11 mouse cellular contexts compared by ENCODE assay signal in the genomic region with DNA sequence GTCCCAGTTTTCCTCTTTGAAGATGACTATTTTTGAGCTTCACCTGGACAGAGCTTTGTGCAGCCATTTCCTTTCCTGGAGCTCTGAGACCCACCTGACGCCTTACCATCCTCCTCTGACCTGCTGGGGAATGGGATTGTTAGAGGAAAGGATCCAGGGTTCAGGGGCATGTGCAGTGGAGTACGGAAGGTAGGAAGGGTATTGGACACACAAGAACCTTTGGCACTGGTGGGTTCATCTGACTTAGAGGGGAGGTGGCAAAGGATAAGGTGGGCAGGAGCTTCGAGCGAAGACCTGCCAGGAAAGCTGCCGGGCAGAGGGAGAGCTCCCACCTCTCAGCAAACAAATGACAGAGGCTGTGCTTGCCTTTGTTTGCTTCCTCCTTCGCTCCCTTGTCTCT. TPM values are rescaled to one million over a fixed set of nuclear protein-coding genes. Genes with fewer than 3 reads are reported as not detected.
A peak's percentile ranks its signal among the peaks of the same experiment; 100 is the strongest.
DNase-seq lines count a peak whose midpoint lies in the region; ATAC-seq and TF ChIP-seq lines count a peak whose summit lies in the region.
"Had no signal": no experiment of that assay in that cellular context is flagged by ENCODE, and none has a peak within 500 bp of the region (broad histone marks: within the 10 kb centered on the region; RNA-seq: fewer than 3 reads in every experiment).

No protein-coding gene starts in this region.

- peaks cover 15% of the 10 kb centered on the region; the same call in 1 of the 2 replicates for H3K4me1 ChIP-seq in kidney, postnatal 0 days (replicated peaks; ENCODE audit: insufficient read depth, low read length)
- H3K4me1 ChIP-seq in forebrain, embryonic 13.5 days = peaks cover 52% of the 10 kb centered on the region
- H3K4me1 ChIP-seq in intestine, embryonic 16.5 days (ENCODE audit: control insufficient read depth, insufficient read depth, low read length) = peaks cover 16% of the 10 kb centered on the region
- peaks cover 57% of the 10 kb centered on the region for H3K4me1 ChIP-seq in neural tube, embryonic 15.5 days

- H3K4me3 ChIP-seq in kidney, postnatal 0 days (replicated peaks; ENCODE audit: low read depth, low read length) = no peak overlapping the region
- peak overlapping the region; percentile 62 for H3K4me3 ChIP-seq in forebrain, embryonic 13.5 days
- no peak overlapping the region for H3K4me3 ChIP-seq in intestine, embryonic 16.5 days (ENCODE audit: low read length)
- H3K4me3 ChIP-seq in neural tube, embryonic 15.5 days (replicated peaks) = peak overlapping the region; percentile 73

- TF ChIP-seq CTCF in kidney, postnatal 0 days (IDR thresholded peaks at IDR 0.05; ENCODE audit: low read depth) = no peak

- H3K9ac ChIP-seq in kidney, postnatal 0 days (ENCODE audit: low read depth, low read length) = no peak overlapping the region
- peak overlapping the region; percentile 89 for H3K9ac ChIP-seq in forebrain, embryonic 13.5 days
- no peak overlapping the region for H3K9ac ChIP-seq in intestine, embryonic 16.5 days (ENCODE audit: low read depth, low read length)
- H3K9ac ChIP-seq in neural tube, embryonic 15.5 days (replicated peaks) = peak overlapping the region; percentile 91

- ATAC-seq in kidney, postnatal 0 days (replicated peaks; ENCODE audit: low FRiP score, low read depth) = no peak
- ATAC-seq in forebrain, embryonic 13.5 days = no peak
- no peak for ATAC-seq in intestine, embryonic 16.5 days
- ATAC-seq in neural tube, embryonic 15.5 days (ENCODE audit: low FRiP score) = peak; percentile 7; the same call in 1 of the 2 replicates
- ATAC-seq: Patski had no signal

- peak overlapping the region; percentile 99; the same call in 1 of the 2 replicates for H3K4me2 ChIP-seq in kidney, postnatal 0 days (ENCODE audit: low read length)
- peak overlapping the region; percentile 90 for H3K4me2 ChIP-seq in forebrain, embryonic 13.5 days
- H3K4me2 ChIP-seq in intestine, embryonic 16.5 days (ENCODE audit: low read depth, low read length) = peak overlapping the region; percentile 91; the same call in 1 of the 2 replicates
- H3K4me2 ChIP-seq in neural tube, embryonic 15.5 days = peak overlapping the region; percentile 78

- H3K36me3 ChIP-seq in kidney, postnatal 0 days (ENCODE audit: insufficient read depth, low read length) = no peaks in the 10 kb centered on the region
- H3K36me3 ChIP-seq in forebrain, embryonic 13.5 days (ENCODE audit: poor library complexity, severe bottlenecking) = no peaks in the 10 kb centered on the region
- H3K36me3 ChIP-seq in intestine, embryonic 16.5 days (ENCODE audit: control insufficient read depth, insufficient read depth, low read length) = no peaks in the 10 kb centered on the region
- 0 out of 2 replicates have a peak, but pooled peaks cover 4% of the 10 kb centered on the region for H3K36me3 ChIP-seq in neural tube, embryonic 15.5 days

- no peak overlapping the region for H3K27ac ChIP-seq in kidney, postnatal 0 days
- H3K27ac ChIP-seq in forebrain, embryonic 13.5 days = peak overlapping the region; percentile 77
- no peak overlapping the region for H3K27ac ChIP-seq in intestine, embryonic 16.5 days (ENCODE audit: low read length)
- H3K27ac ChIP-seq in neural tube, embryonic 15.5 days (replicated peaks) = peak overlapping the region; percentile 94
- H3K27ac ChIP-seq: macrophage had no signal

- peaks cover 3% of the 10 kb centered on the region; the same call in 1 of the 2 replicates for H3K9me3 ChIP-seq in kidney, postnatal 0 days (replicated peaks; ENCODE audit: low read length)
- no peaks in the 10 kb centered on the region for H3K9me3 ChIP-seq in forebrain, embryonic 13.5 days (replicated peaks)
- H3K9me3 ChIP-seq in intestine, embryonic 16.5 days (ENCODE audit: control insufficient read depth, low read length) = no peaks in the 10 kb centered on the region
- H3K9me3 ChIP-seq in neural tube, embryonic 15.5 days (replicated peaks) = no peaks in the 10 kb centered on the region

- WGBS in kidney, postnatal 0 days = 34% methylated on average over 6 of the region's 6 CpGs
- WGBS in forebrain, embryonic 13.5 days = 14% methylated on average over 6 of the region's 6 CpGs
- 41% methylated on average over 6 of the region's 6 CpGs for WGBS in intestine, embryonic 16.5 days
- 22% methylated on average over 6 of the region's 6 CpGs for whole genome bisulfite sequencing in neural tube, embryonic 15.5 days

- no peak for DNase-seq in kidney, postnatal 0 days (ENCODE audit: low spot score)
- no peak for DNase-seq in kidney, adult 11 months
- no peak for DNase-seq in c-Kit-positive CD71-positive TER-119-positive erythroid progenitor cells, embryonic 14.5 days (ENCODE audit: low spot score)
- DNase-seq in thymus, postnatal 10 days (ENCODE audit: low spot score in 2 of 2) = no peak
- no peak for DNase-seq in layer of hippocampus, adult 9-11 months
- DNase-seq: spleen, adult 18-20 months had no signal

- peaks cover 20% of the 10 kb centered on the region; the same call in 1 of the 2 replicates for H3K27me3 ChIP-seq in kidney, postnatal 0 days (ENCODE audit: insufficient read depth, low read length)
- H3K27me3 ChIP-seq in forebrain, embryonic 13.5 days = peaks cover 61% of the 10 kb centered on the region
- H3K27me3 ChIP-seq in intestine, embryonic 16.5 days (replicated peaks; ENCODE audit: control insufficient read depth, insufficient read depth, low read length) = peaks cover 30% of the 10 kb centered on the region
- no peaks in the 10 kb centered on the region for H3K27me3 ChIP-seq in neural tube, embryonic 15.5 days (replicated peaks)

RNA-seq across cellular contexts. Expression of gene C1qtnf4, which starts 0.8 kb away (rescaled TPM):
- polyA plus RNA-seq in kidney, postnatal 0 days (2015; fragmentation: Nextera tagmentation; extraction: Ambion mirVana) = 23.0 and 28.0 TPM in 2 replicates
- 9.0 and 9.4 TPM in 2 replicates for polyA plus RNA-seq in forebrain, embryonic 13.5 days (2015; fragmentation: Nextera tagmentation; extraction: Ambion mirVana)
- 3.3 and 4.8 TPM in 2 replicates for polyA plus RNA-seq in intestine, embryonic 16.5 days (2015; fragmentation: Nextera tagmentation; extraction: Ambion mirVana)
- 123 and 207 TPM in 2 replicates for polyA plus RNA-seq in neural tube, embryonic 15.5 days (2015; fragmentation: Nextera tagmentation; extraction: Ambion mirVana)
- polyA plus RNA-seq: macrophage had no signal

RNA-seq across cellular contexts. Expression of gene Kbtbd4, which starts 18.1 kb away (rescaled TPM):
- 32.7 and 33.8 TPM in 2 replicates for polyA plus RNA-seq in kidney, postnatal 0 days (2015; fragmentation: Nextera tagmentation; extraction: Ambion mirVana)
- 59.2 and 67.6 TPM in 2 replicates for polyA plus RNA-seq in forebrain, embryonic 13.5 days (2015; fragmentation: Nextera tagmentation; extraction: Ambion mirVana)
- polyA plus RNA-seq in intestine, embryonic 16.5 days (2015; fragmentation: Nextera tagmentation; extraction: Ambion mirVana) = 24.8 and 27.1 TPM in 2 replicates
- polyA plus RNA-seq in neural tube, embryonic 15.5 days (2015; fragmentation: Nextera tagmentation; extraction: Ambion mirVana) = 48.6 and 55.3 TPM in 2 replicates

RNA-seq across cellular contexts. Expression of gene Ndufs3, which starts 18.2 kb away (rescaled TPM):
- 322 and 331 TPM in 2 replicates for polyA plus RNA-seq in kidney, postnatal 0 days (2015; fragmentation: Nextera tagmentation; extraction: Ambion mirVana)
- polyA plus RNA-seq in forebrain, embryonic 13.5 days (2015; fragmentation: Nextera tagmentation; extraction: Ambion mirVana) = 219 and 222 TPM in 2 replicates
- 301 and 316 TPM in 2 replicates for polyA plus RNA-seq in intestine, embryonic 16.5 days (2015; fragmentation: Nextera tagmentation; extraction: Ambion mirVana)
- polyA plus RNA-seq in neural tube, embryonic 15.5 days (2015; fragmentation: Nextera tagmentation; extraction: Ambion mirVana) = 228 and 239 TPM in 2 replicates

RNA-seq across cellular contexts. Expression of gene Mtch2, which starts 39.5 kb away (rescaled TPM):
- 188 and 209 TPM in 2 replicates for polyA plus RNA-seq in kidney, postnatal 0 days (2015; fragmentation: Nextera tagmentation; extraction: Ambion mirVana)
- 275 and 283 TPM in 2 replicates for polyA plus RNA-seq in forebrain, embryonic 13.5 days (2015; fragmentation: Nextera tagmentation; extraction: Ambion mirVana)
- 409 and 416 TPM in 2 replicates for polyA plus RNA-seq in intestine, embryonic 16.5 days (2015; fragmentation: Nextera tagmentation; extraction: Ambion mirVana)
- polyA plus RNA-seq in neural tube, embryonic 15.5 days (2015; fragmentation: Nextera tagmentation; extraction: Ambion mirVana) = 246 and 250 TPM in 2 replicates

RNA-seq across cellular contexts. Expression of gene Celf1, which starts 53.7 kb away (rescaled TPM):
- polyA plus RNA-seq in kidney, postnatal 0 days (2015; fragmentation: Nextera tagmentation; extraction: Ambion mirVana) = 59.3 and 65.5 TPM in 2 replicates
- 132 and 138 TPM in 2 replicates for polyA plus RNA-seq in forebrain, embryonic 13.5 days (2015; fragmentation: Nextera tagmentation; extraction: Ambion mirVana)
- polyA plus RNA-seq in intestine, embryonic 16.5 days (2015; fragmentation: Nextera tagmentation; extraction: Ambion mirVana) = 71.8 and 73.1 TPM in 2 replicates
- 86.6 and 89.5 TPM in 2 replicates for polyA plus RNA-seq in neural tube, embryonic 15.5 days (2015; fragmentation: Nextera tagmentation; extraction: Ambion mirVana)

Comparison
In these comparisons a context has a peak if more than half of its experiments do, and no peak if none do; other contexts are left out.
1. H3K27ac ChIP-seq: peak in forebrain, embryonic 13.5 days (single experiment) and neural tube, embryonic 15.5 days (single experiment); none in kidney, postnatal 0 days (single experiment) and intestine, embryonic 16.5 days (single experiment).
2. H3K4me3 ChIP-seq: peak in forebrain, embryonic 13.5 days (single experiment) and neural tube, embryonic 15.5 days (single experiment); none in kidney, postnatal 0 days (single experiment) and intestine, embryonic 16.5 days (single experiment).
3. H3K9ac ChIP-seq: peak in forebrain, embryonic 13.5 days (single experiment) and neural tube, embryonic 15.5 days (single experiment); none in kidney, postnatal 0 days (single experiment) and intestine, embryonic 16.5 days (single experiment).
4. Peak in every context shown above with its lines, with median percentiles within 50 percentile points of each other: H3K4me2 ChIP-seq.